Mouse (Mus musculus): ENCODE measurements at regions not wholly inside any gene's neighbourhood (a gene's known extent, or its start where the extent isn't known, plus 50 kb on each side); places are given as distances from the start of the nearest gene placed in this dataset.

DNA sequence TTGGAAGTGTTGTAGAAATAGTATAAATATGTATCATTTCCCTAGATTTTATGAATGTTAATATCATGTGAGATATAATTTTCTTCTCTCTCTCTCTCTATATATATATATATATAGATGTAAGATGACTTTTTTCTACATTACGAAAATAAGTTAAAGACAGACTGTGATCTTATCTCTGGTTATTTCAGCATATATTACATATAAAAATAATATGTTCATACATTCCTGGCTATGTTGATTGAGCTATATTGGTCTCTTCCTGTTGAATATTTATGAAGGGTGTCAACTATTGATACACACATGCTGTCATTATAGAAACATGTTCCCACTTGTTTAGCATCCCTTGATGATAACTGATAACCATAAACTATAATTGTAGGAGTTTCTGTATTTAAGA is 793.2 kb upstream of the Fat3 start:
- DNase-seq (ENCODE audit: low read depth) = no peak

DNA sequence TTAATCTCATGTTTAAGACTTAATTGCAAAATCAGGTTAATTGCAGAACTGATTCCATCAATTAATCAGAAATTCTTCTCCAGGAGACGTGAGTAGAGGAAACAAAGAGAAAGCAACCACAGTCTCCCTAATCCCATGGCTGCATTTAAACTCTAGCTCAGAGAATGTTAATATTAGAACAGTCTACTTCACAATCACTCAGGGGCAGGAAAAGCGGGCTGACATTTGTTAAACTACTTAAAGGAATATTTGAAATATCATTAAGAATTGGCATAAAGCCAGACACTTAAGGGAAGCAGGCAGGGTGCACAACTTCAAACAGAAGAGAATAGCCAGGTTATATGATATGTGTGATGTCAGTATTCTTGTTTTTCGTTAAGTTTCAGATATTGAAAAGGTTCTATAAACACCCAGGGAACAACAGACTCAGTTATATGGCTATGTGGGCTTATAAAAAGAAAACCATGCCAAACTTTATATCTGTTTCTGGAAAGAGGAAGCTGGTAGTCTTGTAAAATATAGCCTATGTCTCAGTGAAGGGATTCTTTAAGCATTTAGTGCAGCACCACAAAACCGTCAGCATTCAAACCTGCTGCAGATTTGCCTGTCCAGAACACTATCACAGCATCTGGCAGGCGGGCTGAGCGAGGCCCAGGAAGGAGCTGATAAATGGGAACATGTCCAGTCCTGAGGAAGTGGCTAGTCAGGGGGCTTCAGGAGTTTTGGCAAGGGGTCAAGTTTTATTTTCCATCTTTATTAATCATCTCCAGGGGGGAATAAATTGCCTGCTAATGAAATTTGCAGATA is 787.9 kb upstream of the Fat3 start:
- no peak for DNase-seq (ENCODE audit: low read depth)

DNA sequence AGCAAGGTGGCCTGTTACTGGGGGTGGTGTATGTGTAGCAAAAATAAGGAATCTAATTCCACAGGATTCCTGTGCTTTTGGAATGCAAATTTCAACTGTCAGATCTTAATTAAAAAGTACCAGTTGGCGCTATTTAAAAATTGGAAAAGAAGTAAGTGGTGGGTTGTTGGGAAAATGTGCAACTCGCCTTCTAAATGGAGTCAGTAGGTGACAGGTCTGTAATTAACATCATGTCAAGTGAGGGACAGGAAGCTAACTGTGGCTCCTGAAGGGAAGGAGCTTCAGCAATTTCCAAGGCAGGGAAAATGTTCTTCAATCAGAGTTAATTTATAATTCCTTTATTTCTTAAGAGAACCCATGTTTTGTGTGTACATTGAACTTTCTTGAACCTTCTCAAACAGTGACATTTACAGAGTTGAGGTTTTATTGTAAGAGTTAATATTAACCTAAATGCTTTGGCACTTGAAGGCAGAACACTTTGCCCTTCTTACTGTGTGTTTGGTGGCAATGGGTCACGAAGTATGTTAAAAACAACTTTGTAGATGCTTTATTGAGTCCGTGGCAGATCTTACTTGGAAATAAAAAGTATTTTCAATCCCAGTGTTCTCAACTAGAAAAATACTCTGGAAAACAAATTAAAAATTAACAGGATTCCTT is 778.4 kb upstream of the Fat3 start:
- no peak for DNase-seq (ENCODE audit: low read depth)

DNA sequence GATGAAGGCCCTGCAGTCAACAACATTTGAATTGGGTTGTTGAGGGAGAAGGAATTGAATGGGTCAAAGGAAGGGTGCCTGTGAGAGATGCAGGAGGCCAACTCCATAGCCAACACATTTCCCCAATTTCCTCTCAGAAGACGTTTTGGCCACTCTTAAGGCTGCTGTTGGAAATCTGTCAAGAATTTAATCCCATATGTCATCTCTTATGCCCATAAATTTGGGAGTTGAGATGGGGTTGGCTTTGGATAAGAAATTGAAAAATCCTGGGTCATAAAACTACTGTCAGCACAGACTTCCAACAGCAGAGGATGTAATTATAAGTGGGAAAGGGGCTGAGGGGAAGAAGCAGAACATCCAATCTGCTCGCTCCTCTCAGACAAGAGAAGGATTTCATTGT is 771.5 kb upstream of the Fat3 start:
- no peak for DNase-seq (ENCODE audit: low read depth)

DNA sequence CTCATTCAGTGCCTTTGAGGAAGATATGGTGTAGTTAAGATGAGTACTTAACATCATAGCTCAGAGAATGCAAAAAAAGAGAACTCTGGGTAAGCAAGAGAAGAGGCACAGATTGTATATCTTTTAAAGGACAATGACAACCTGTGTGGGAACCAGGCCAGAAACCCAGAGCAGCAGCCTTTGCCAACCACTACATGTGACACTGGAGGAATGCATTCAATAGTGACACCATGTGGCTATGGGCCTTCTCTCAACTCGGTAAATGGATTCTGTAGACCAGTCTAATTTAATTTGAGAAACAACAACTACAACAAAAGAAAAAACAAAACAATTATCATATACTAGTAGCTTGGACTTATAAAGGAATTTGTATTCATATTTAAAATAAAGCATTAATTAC is 768.5 kb upstream of the Fat3 start:
- DNase-seq (ENCODE audit: low read depth) = no peak

DNA sequence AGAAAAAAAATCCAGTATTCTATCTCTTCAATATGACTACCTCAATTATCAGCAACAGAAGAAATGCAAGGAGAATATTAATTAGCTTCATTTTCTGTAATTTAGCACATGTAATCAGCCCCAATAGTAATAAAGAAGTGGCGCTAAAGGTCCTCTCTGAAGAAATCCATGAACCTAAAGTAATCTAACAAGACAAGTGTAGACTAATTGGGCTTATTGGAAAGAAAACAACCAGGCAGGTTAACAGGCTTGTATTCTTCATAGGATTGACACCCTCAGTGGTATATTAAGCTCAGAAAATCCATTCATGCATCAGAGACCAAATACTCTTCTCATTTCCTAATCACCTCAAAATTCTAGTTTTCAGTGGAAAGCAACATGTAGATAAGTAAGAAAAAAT is 756.1 kb upstream of the Fat3 start:
- DNase-seq (ENCODE audit: low read depth) = no peak

DNA sequence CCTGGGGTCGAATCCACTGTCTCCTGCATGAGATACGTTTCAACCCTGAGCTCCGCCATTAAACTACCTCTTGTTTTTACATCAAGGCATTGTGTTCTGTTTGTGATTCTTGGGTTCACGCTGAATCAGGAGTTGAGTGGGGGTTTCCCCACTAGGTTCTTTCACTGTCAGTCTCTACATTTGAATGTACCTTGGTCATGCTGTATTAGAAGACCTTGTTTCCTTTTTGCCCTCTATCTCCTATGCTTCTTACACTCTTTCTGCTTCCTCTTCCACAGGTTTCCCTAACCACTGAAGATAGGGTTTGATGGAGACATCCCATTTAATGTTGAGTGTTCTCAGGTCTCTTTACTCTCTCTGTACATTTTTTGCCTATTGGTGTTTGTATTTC is 726.0 kb upstream of the Fat3 start:
- DNase-seq (ENCODE audit: low read depth) = no peak

DNA sequence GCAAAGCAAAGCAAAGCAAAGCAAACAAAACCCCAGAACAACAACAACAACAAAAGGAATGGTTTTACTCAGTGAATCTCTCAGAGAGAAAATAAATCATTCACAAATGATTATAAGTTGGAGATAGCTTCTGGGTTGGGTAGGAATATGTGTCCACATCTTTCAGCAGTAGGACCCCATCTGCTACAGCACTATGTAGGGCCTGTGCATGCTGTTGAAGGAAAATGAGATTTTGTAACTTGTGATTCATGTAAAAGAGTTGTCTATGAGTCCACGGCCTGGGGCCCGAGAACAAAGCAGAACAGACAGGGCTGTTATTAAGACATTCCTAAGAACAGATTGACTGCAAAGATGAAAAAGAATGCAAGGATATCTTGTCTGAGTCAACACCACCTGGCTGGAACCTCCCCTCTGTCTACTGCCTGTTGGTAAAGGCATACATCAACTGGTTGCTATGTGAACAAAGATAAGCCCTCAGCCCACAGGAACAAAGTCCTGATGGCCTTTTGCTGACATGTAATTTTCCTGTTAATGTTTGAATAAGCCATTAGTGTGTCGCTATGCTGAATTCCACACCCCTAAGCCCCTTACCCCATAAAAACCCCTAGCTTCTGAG is 725.5 kb upstream of the Fat3 start:
- DNase-seq (ENCODE audit: low read depth) = no peak

DNA sequence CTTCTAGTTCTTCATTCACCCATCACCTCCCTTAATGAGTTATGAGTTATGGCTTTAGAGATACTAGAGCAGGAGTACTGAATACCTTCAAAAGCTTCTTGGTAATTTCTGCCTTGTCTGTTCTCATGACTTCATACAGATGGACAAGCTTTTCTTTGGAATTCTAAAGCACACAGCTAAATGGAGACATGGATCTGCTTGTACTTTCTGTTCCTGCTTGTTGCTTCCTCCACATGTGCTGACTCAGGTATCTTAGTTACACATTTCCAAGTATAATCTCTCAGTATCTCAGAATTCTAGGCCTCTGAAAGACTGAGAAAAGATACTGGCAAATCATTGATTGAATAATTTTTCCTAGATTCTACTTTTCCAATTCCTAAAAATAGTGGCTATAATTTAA is 694.3 kb upstream of the Fat3 start:
- DNase-seq (ENCODE audit: low read depth) = no peak

DNA sequence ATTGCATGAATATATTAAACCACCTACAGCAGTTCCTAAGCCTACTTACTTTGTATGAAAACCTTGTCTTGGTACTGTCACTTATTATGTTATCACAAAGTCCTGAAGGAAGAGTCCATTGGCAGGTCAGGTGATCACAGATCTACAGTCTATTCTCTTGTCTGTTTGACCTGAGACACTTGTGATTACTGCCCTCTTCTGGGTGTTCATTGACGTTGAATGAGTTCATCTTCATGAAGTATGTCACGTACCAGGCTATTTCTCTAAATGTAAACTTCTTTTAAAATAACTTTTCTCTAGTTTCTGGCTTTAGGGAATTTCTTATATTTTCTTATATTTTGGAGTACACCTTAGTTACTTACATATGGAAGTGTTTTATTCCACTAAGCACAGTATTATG is 688.5 kb upstream of the Fat3 start:
- DNase-seq (ENCODE audit: low read depth) = peak; percentile 1

DNA sequence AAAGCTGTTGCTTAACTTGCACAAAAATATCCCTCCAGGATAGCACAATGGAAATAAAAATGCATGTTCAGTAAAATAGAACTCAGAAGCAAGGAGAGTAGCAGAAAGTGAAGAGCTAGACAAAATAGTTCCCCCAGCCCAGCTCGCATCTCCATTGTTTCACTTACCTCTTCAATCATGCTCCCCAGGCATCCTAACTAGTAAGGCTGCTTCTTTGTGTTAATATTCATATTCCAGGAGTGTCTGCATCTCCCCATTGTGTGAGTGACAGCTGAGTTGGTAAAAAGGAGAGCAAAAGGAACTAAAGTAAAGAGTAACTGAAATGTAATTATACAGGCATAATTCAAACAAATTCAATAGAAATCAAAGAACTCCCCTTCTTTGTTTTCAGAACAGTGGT is 667.1 kb upstream of the Fat3 start:
- DNase-seq (ENCODE audit: low read depth) = no peak

DNA sequence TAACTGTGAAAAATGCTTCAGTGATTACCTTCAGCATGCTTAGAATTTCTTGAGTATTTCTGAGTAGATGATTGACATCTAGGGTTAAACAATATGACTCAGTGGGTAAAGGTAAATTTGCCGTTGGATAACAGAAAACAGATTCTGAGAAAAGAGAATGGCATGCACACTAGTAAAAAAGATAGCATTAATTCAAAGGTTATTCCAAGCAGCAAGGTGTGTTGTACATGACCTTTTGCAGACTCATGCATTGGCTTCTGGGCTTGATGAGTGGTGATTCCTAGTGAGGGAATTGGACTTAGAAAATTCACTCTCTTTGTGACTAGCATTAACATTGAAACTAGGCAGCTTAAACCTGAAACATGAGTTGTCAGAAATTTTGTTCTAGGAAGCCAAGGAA is 665.2 kb upstream of the Fat3 start:
- no peak for DNase-seq (ENCODE audit: low read depth)

DNA sequence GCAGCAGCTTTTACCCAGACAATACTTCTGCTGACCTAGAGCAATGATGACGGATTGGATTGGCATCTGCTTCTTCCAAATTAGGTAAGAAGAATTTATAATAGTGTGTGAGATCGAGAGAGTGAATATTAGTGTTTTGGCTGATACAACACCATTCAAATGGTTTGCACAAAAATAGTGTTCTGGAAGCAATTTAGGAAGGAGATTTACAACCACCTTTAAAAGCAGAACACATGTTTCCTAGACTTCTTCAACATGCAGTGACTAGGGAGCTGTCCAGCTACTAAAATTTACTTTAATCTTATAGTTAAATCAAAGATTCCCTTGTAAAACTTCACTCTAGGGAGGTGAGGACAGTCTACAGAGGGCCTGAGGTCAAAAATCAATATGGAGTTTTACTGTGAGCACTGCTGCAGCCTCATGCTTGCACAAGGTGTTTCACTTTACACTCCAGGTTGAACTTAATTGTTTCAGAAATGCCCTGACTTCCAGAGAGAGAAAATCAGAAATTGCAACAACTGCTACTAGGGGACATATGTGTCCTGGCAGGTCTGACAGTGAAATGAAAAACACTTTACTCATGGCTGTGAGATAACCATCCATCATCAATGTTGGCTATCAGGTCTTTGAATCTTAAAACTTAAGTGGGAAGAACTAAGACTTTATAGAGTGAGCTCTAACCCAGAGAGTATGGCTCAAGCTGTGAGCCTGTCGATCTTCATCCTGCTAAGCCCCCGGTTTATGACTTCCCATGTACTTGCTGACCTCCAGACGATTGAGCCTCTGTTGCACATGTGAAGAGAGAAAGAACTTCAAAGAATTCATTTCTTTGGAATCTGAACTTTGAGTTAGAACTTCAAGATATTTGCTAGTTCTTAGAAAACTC is 657.6 kb upstream of the Fat3 start:
- no peak for DNase-seq (ENCODE audit: low read depth)

DNA sequence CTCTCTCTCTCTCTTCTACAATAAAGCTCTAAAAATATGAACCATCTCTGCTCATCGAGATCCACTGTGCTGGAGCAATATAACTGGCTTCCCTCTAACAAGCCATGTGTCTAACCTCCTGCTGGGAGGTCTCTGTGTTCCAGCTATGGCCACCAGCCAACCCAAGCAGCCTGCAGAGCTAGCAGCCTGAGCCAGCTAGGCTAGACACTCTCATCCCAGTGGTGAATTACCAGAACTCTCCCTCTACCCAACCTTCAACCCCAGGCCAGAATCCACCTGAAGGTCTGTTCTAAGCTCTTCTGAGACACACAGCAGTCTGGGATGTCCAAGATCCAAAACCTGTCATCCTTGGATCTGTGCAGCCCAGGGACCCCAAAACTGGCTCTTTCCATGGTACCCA is 651.3 kb upstream of the Fat3 start:
- no peak for DNase-seq (ENCODE audit: low read depth)

DNA sequence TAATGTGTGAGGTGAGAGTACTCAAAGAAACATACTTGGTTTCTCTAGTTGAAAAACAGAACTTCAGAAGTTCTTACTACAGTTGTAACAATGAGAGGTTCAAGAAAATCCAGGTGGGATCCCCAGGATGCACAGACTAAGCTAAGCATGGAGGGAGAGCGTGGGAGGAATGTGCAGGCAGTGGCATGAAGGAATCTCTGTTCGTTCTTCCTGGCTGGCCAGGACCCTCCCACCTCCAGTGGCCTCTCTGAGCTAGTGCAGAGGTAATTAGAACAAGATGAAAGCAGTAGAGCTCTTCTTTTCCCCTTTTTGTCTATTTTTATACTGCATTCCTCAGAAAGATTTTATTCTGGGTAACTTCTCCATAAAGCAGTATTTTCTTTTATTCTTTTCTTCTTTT is 648.3 kb upstream of the Fat3 start:
- DNase-seq (ENCODE audit: low read depth) = no peak
